Comparison of ENCODE assay signal across 8 mouse cellular contexts in genomic region chr5:139324691-139325394, GRCm38 (mm10). TPM values are rescaled to one million over a fixed set of nuclear protein-coding genes. Genes with fewer than 3 reads are reported as not detected.
DNase-seq lines count a peak whose midpoint lies in the region; ATAC-seq and TF ChIP-seq lines count a peak whose summit lies in the region.

No protein-coding gene starts in this region.

- peak overlapping the region; percentile 85 for H3K9ac ChIP-seq in ES-E14 (ENCODE audit: insufficient read depth, low read depth, low read length, poor library complexity, severe bottlenecking)
- H3K9ac ChIP-seq in embryonic facial prominence, embryonic 13.5 days = peak overlapping the region; percentile 71
- peak overlapping the region; percentile 90 for H3K9ac ChIP-seq in hindbrain, embryonic 14.5 days
- H3K9ac ChIP-seq in limb, embryonic 12.5 days (replicated peaks) = peak overlapping the region; percentile 63
- peak overlapping the region; percentile 67 for H3K9ac ChIP-seq in midbrain, embryonic 11.5 days (ENCODE audit: low read length)

- H3K4me3 ChIP-seq in ES-E14 (ENCODE audit: insufficient read depth in 1 of 2, low read depth in 1 of 2, low read length in 2 of 2, poor library complexity in 1 of 2, severe bottlenecking in 1 of 2) = peak overlapping the region; percentile 80 to 92
- peak overlapping the region; percentile 67 for H3K4me3 ChIP-seq in embryonic facial prominence, embryonic 13.5 days
- peak overlapping the region; percentile 80 for H3K4me3 ChIP-seq in hindbrain, embryonic 14.5 days (replicated peaks; ENCODE audit: low read length)
- peak overlapping the region; percentile 58 for H3K4me3 ChIP-seq in limb, embryonic 12.5 days (replicated peaks)
- peak overlapping the region; percentile 61 for H3K4me3 ChIP-seq in midbrain, embryonic 11.5 days (ENCODE audit: low read depth, low read length)

- peak overlapping the region; percentile 64 for H3K27ac ChIP-seq in ES-E14 (ENCODE audit: insufficient read depth, low read depth, low read length, poor library complexity, severe bottlenecking)
- H3K27ac ChIP-seq in embryonic facial prominence, embryonic 13.5 days = no peak overlapping the region
- peak overlapping the region; percentile 74 for H3K27ac ChIP-seq in hindbrain, embryonic 14.5 days
- H3K27ac ChIP-seq in limb, embryonic 12.5 days = no peak overlapping the region
- H3K27ac ChIP-seq in midbrain, embryonic 11.5 days (ENCODE audit: low read depth, low read length) = no peak overlapping the region

- WGBS in embryonic facial prominence, embryonic 13.5 days = 2% methylated on average over 45 of the region's 62 CpGs
- 2% methylated on average over 61 of the region's 62 CpGs for WGBS in hindbrain, embryonic 14.5 days
- 3% methylated on average over 60 of the region's 62 CpGs for WGBS in limb, embryonic 12.5 days
- WGBS in midbrain, embryonic 11.5 days = 2% methylated on average over 53 of the region's 62 CpGs

- peak; percentile 56 for DNase-seq in adrenal gland, adult 2 months
- DNase-seq in adrenal gland, adult 8-10 months = no peak
- no peak for DNase-seq in ES-E14 (ENCODE audit: low read depth, low spot score)
- peak; percentile 32 for DNase-seq in hindbrain, embryonic 14.5 days (ENCODE audit: low spot score)
- DNase-seq in midbrain, embryonic 11.5 days (ENCODE audit: low spot score, missing footprints) = peak; percentile 87
- DNase-seq in spleen, postnatal 36 days (ENCODE audit: low spot score in 2 of 2) = peak; percentile 65 to 68

- H3K4me1 ChIP-seq in ES-E14 (ENCODE audit: control insufficient read depth in 2 of 2, insufficient read depth in 2 of 2, low read length in 2 of 2, poor library complexity in 1 of 2) = peaks cover 0 to 16% of the 10 kb centered on the region in 2 experiments; a peak in 1 of 4 replicates
- peaks cover 7% of the 10 kb centered on the region; the same call in 1 of the 2 replicates for H3K4me1 ChIP-seq in embryonic facial prominence, embryonic 13.5 days
- H3K4me1 ChIP-seq in hindbrain, embryonic 14.5 days (replicated peaks; ENCODE audit: control insufficient read depth, insufficient read depth, low read length) = peaks cover 19% of the 10 kb centered on the region
- peaks cover 16% of the 10 kb centered on the region for H3K4me1 ChIP-seq in limb, embryonic 12.5 days (replicated peaks)
- H3K4me1 ChIP-seq in midbrain, embryonic 11.5 days (ENCODE audit: control insufficient read depth, insufficient read depth, low read length) = 0 out of 2 replicates have a peak, but pooled peaks cover 2% of the 10 kb centered on the region

- no peaks in the 10 kb centered on the region for H3K9me3 ChIP-seq in ES-E14 (ENCODE audit: control insufficient read depth, insufficient read depth, low read depth, low read length)
- no peaks in the 10 kb centered on the region for H3K9me3 ChIP-seq in embryonic facial prominence, embryonic 13.5 days
- H3K9me3 ChIP-seq in hindbrain, embryonic 14.5 days (ENCODE audit: control insufficient read depth, low read length) = no peaks in the 10 kb centered on the region
- H3K9me3 ChIP-seq in limb, embryonic 12.5 days = no peaks in the 10 kb centered on the region
- H3K9me3 ChIP-seq in midbrain, embryonic 11.5 days (ENCODE audit: control insufficient read depth, low read length) = no peaks in the 10 kb centered on the region

- H3K4me2 ChIP-seq in embryonic facial prominence, embryonic 13.5 days = peak overlapping the region; percentile 99
- peak overlapping the region; percentile 77 for H3K4me2 ChIP-seq in hindbrain, embryonic 14.5 days (replicated peaks)
- H3K4me2 ChIP-seq in limb, embryonic 12.5 days = peak overlapping the region; percentile 95
- H3K4me2 ChIP-seq in midbrain, embryonic 11.5 days = peak overlapping the region; percentile 93

- peaks cover 52% of the 10 kb centered on the region for H3K27me3 ChIP-seq in embryonic facial prominence, embryonic 13.5 days
- H3K27me3 ChIP-seq in hindbrain, embryonic 14.5 days (ENCODE audit: control insufficient read depth, insufficient read depth, low read length) = peaks cover 39% of the 10 kb centered on the region
- peaks cover 66% of the 10 kb centered on the region for H3K27me3 ChIP-seq in limb, embryonic 12.5 days
- peaks cover 32% of the 10 kb centered on the region for H3K27me3 ChIP-seq in midbrain, embryonic 11.5 days (ENCODE audit: control insufficient read depth, insufficient read depth, low read length)

- ATAC-seq in embryonic facial prominence, embryonic 13.5 days (ENCODE audit: insufficient number of reproducible peaks, insufficient read depth, low FRiP score, low TSS enrichment, low read depth) = no peak
- peak; percentile 53 for ATAC-seq in hindbrain, embryonic 14.5 days (ENCODE audit: low FRiP score)
- peak; percentile 35; the same call in 1 of the 2 replicates for ATAC-seq in limb, embryonic 12.5 days (ENCODE audit: insufficient number of reproducible peaks, insufficient read depth, low FRiP score, low TSS enrichment, low read depth)
- ATAC-seq in midbrain, embryonic 11.5 days (ENCODE audit: low FRiP score) = peak; percentile 73

- H3K36me3 ChIP-seq in ES-E14 (ENCODE audit: control insufficient read depth, insufficient read depth, low read length, poor library complexity, severe bottlenecking) = no peaks in the 10 kb centered on the region
- H3K36me3 ChIP-seq in embryonic facial prominence, embryonic 13.5 days = no peaks in the 10 kb centered on the region
- H3K36me3 ChIP-seq in hindbrain, embryonic 14.5 days (replicated peaks; ENCODE audit: control insufficient read depth, insufficient read depth) = no peaks in the 10 kb centered on the region
- H3K36me3 ChIP-seq in limb, embryonic 12.5 days = no peaks in the 10 kb centered on the region
- no peaks in the 10 kb centered on the region for H3K36me3 ChIP-seq in midbrain, embryonic 11.5 days (ENCODE audit: control insufficient read depth, insufficient read depth, low read length)

- in situ Hi-C loops in ES-E14 (cut with MboI; ENCODE audit: low sequenced_read_pairs in 2 of 2, unreplicated experiment in 2 of 2) = no loop called here

TF ChIP-seq in ES-E14, 5 proteins besides CTCF, POLR2A, EP300 and RAD21:
- TF ChIP-seq HCFC1 (IDR thresholded peaks at IDR 0.05; ENCODE audit: borderline replicate concordance, insufficient read depth, low read length) (no peak), CHD2 (IDR thresholded peaks at IDR 0.05; ENCODE audit: low read depth, low read length) (no peak), ZC3H11A (IDR thresholded peaks at IDR 0.05; ENCODE audit: borderline replicate concordance, low read depth, low read length) (no peak), MAFK (IDR thresholded peaks at IDR 0.05; ENCODE audit: insufficient read depth, low read depth, low read length) (no peak), ZNF384 (IDR thresholded peaks at IDR 0.05; ENCODE audit: low read depth, low read length) (no peak)
TF ChIP-seq in ES-E14: peak in this region for 0.

RNA-seq across cellular contexts. Expression of gene Adap1, which starts 0.6 kb away (rescaled TPM):
- 1 to 10 TPM; 4.9 to 5.0 TPM for total RNA-seq in adrenal gland, adult 2 months (2021)
- polyA plus RNA-seq in adrenal gland, adult 2 months (2012; rRNA removed) = 8.6 and 10.5 TPM in 2 replicates
- 1 to 10 TPM; 2.5 to 7.0 (median 3.9) TPM for total RNA-seq in adrenal gland, adult 8-10 months (2022)
- total RNA-seq in ES-E14 (2012; rRNA removed) = 65.0 and 72.4 TPM in 2 replicates
- 0.61 and 0.63 TPM in 2 replicates for polyA plus RNA-seq in embryonic facial prominence, embryonic 13.5 days (2015; fragmentation: Nextera tagmentation; extraction: Ambion mirVana)
- polyA plus RNA-seq in hindbrain, embryonic 14.5 days (2014; fragmentation: Nextera tagmentation; extraction: Ambion mirVana) = 78.6 and 89.9 TPM in 2 replicates
- polyA plus RNA-seq in limb, embryonic 12.5 days (2016; fragmentation: Nextera tagmentation; extraction: Ambion mirVana) = 0.77 and 1.1 TPM in 2 replicates
- 2.4 TPM in 2 replicates for polyA plus RNA-seq in midbrain, embryonic 11.5 days (2014; fragmentation: Nextera tagmentation; extraction: Ambion mirVana)

RNA-seq across cellular contexts. Expression of gene Cox19, which starts 26.4 kb away (rescaled TPM):
- total RNA-seq in adrenal gland, adult 2 months (2021) = 10 to 100 TPM; 81.2 to 85.7 TPM
- 97.6 and 107 TPM in 2 replicates for polyA plus RNA-seq in adrenal gland, adult 2 months (2012; rRNA removed)
- total RNA-seq in adrenal gland, adult 8-10 months (2022) = 10 to 100 TPM; 59.6 to 79.9 (median 66.5) TPM
- total RNA-seq in ES-E14 (2012; rRNA removed) = 19.1 and 26.6 TPM in 2 replicates
- polyA plus RNA-seq in embryonic facial prominence, embryonic 13.5 days (2015; fragmentation: Nextera tagmentation; extraction: Ambion mirVana) = 88.4 and 108 TPM in 2 replicates
- 110 and 113 TPM in 2 replicates for polyA plus RNA-seq in hindbrain, embryonic 14.5 days (2014; fragmentation: Nextera tagmentation; extraction: Ambion mirVana)
- polyA plus RNA-seq in limb, embryonic 12.5 days (2016; fragmentation: Nextera tagmentation; extraction: Ambion mirVana) = 118 and 121 TPM in 2 replicates
- 124 and 133 TPM in 2 replicates for polyA plus RNA-seq in midbrain, embryonic 11.5 days (2014; fragmentation: Nextera tagmentation; extraction: Ambion mirVana)

RNA-seq across cellular contexts. Expression of gene Cyp2w1, which starts 27.6 kb away (rescaled TPM):
- not detected for total RNA-seq in adrenal gland, adult 2 months (2021)
- not detected in 2 replicates for polyA plus RNA-seq in adrenal gland, adult 2 months (2012; rRNA removed)
- not detected for total RNA-seq in adrenal gland, adult 8-10 months (2022)
- total RNA-seq in ES-E14 (2012; rRNA removed) = not detected in 2 replicates
- polyA plus RNA-seq in embryonic facial prominence, embryonic 13.5 days (2015; fragmentation: Nextera tagmentation; extraction: Ambion mirVana) = 12.8 and 17.0 TPM in 2 replicates
- polyA plus RNA-seq in hindbrain, embryonic 14.5 days (2014; fragmentation: Nextera tagmentation; extraction: Ambion mirVana) = not detected in 2 replicates
- polyA plus RNA-seq in limb, embryonic 12.5 days (2016; fragmentation: Nextera tagmentation; extraction: Ambion mirVana) = 0.90 and 1.0 TPM in 2 replicates
- not detected in 2 replicates for polyA plus RNA-seq in midbrain, embryonic 11.5 days (2014; fragmentation: Nextera tagmentation; extraction: Ambion mirVana)

RNA-seq across cellular contexts. Expression of gene Gpr146, which starts 52.7 kb away (rescaled TPM):
- total RNA-seq in adrenal gland, adult 2 months (2021) = 10 to 100 TPM in 1 of 2 experiments, 1 to 10 TPM in 1; 9.2 to 21.2 TPM
- polyA plus RNA-seq in adrenal gland, adult 2 months (2012; rRNA removed) = 31.4 and 33.8 TPM in 2 replicates
- 10 to 100 TPM; 13.6 to 25.0 (median 18.1) TPM for total RNA-seq in adrenal gland, adult 8-10 months (2022)
- 1.1 and 1.3 TPM in 2 replicates for total RNA-seq in ES-E14 (2012; rRNA removed)
- 1.7 and 2.5 TPM in 2 replicates for polyA plus RNA-seq in embryonic facial prominence, embryonic 13.5 days (2015; fragmentation: Nextera tagmentation; extraction: Ambion mirVana)
- 1.4 and 2.7 TPM in 2 replicates for polyA plus RNA-seq in hindbrain, embryonic 14.5 days (2014; fragmentation: Nextera tagmentation; extraction: Ambion mirVana)
- polyA plus RNA-seq in limb, embryonic 12.5 days (2016; fragmentation: Nextera tagmentation; extraction: Ambion mirVana) = 1.7 and 2.3 TPM in 2 replicates
- 1.5 and 2.7 TPM in 2 replicates for polyA plus RNA-seq in midbrain, embryonic 11.5 days (2014; fragmentation: Nextera tagmentation; extraction: Ambion mirVana)

Comparison
In these comparisons a context has a peak if more than half of its experiments do, and no peak if none do; other contexts are left out.
1. DNase-seq: peak in adrenal gland, adult 2 months (single experiment), hindbrain, embryonic 14.5 days (single experiment), midbrain, embryonic 11.5 days (single experiment) and spleen, postnatal 36 days (2 of 2); none in adrenal gland, adult 8-10 months (single experiment) and ES-E14 (single experiment).
2. H3K27ac ChIP-seq: peak in ES-E14 (single experiment) and hindbrain, embryonic 14.5 days (single experiment); none in embryonic facial prominence, embryonic 13.5 days (single experiment), limb, embryonic 12.5 days (single experiment) and midbrain, embryonic 11.5 days (single experiment).
3. Peak in every context shown above with its lines, with median percentiles within 50 percentile points of each other: H3K4me3 ChIP-seq, H3K9ac ChIP-seq and H3K4me2 ChIP-seq.